Mouse (Mus musculus): ENCODE results near the gene Trim25. TPM values are rescaled to one million over a fixed set of nuclear protein-coding genes. Genes with fewer than 3 reads are reported as not detected.

The Trim25 gene
- polyA plus RNA-seq, 2 experiments = 5.6 to 6.1 TPM

DNA sequence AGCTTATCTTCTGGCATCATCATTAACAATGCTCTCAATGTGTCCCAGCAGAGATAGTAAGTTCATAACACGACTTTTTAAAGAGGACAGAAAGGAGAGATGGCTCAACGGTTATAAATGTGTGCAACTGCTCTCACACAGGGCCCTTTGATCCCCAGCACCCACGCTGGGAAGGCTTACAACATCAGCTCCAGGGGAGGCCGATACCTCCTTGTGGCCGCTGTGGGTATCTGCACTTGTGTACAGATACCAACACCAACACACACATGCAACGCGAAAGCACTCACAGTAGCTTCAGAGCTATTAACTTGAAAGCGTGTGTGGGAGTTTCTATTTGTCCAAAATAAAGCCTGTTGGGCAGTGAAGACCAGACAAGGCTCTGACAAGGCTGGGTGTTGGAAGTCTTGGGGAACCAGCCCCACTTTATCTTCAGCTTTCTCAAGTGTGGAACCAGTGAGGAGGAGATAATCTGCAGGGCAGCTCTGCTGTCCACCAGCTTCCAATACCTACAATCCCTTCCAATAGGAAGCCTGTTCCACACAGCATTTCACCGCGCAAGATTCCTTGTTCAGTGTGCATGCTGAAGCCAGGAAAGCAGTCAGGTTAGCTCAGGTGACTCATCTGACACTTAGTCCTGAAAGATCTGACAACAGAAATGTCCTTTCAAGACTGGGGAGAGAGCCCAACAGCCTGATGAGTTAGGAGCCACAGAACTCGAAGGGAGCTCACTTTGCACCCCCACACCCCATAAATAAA, 59.5 kb downstream of the Trim25 start:
- no peak for TF ChIP-seq POLR2A (IDR thresholded peaks at IDR 0.05; ENCODE audit: borderline replicate concordance, extremely low read depth, insufficient read depth, insufficient read length)
- Histone ChIP-seq H3K9ac (ENCODE audit: low read depth, low read length, severe bottlenecking) (peak overlapping the region; percentile 78; the same call in 1 of the 2 replicates), H3K27me3 (ENCODE audit: control insufficient read depth, insufficient read depth, low read length) (no peaks in the 10 kb centered on the region), H3K36me3 (ENCODE audit: control insufficient read depth, insufficient read depth, low read length) (0 out of 2 replicates have a peak, but pooled peaks cover 7% of the 10 kb centered on the region), H3K27ac (replicated peaks; ENCODE audit: low read depth, low read length) (no peak overlapping the region), H3K4me2 (replicated peaks; ENCODE audit: low read depth, low read length, severe bottlenecking) (peak overlapping the region; percentile 83), H3K4me3 (replicated peaks; ENCODE audit: low read length) (peak overlapping the region; percentile 79), H3K4me1 (ENCODE audit: control insufficient read depth, insufficient read depth, low read length) (peaks cover 15% of the 10 kb centered on the region), H3K9me3 (ENCODE audit: control insufficient read depth, low read length) (no peaks in the 10 kb centered on the region)
- no peak for ATAC-seq (ENCODE audit: low FRiP score, low read depth)
- no peak for DNase-seq (ENCODE audit: low spot score)
- WGBS = 73% methylated on average over 11 of the region's 11 CpGs

DNA sequence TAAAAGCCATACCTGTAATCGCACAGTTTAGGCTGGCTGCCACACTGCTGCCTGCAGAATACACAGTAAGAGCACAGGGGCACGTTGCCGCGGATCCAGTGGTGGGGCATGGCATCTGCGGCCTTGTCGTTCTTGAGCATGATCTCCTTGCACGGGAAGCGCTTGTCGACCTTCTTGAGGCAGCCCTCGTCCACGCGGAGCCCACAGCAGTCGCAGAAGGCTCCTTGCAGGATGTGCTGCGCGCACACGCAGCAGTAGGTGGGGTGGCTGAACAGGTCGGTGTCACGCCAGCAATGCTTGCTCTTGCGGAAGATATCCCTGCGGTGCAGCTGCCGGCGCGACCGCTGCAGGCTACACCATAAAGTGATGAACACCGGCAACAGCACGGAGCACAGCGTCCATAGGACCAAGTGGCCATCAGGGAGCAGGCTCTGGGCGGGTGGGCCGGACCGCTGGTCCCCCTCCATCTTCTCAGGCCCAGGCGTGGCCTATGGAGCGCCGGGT, 60.8 kb downstream of the Trim25 start:
- TF ChIP-seq POLR2A (IDR thresholded peaks at IDR 0.05; ENCODE audit: borderline replicate concordance, extremely low read depth, insufficient read depth, insufficient read length) = no peak
- peak overlapping the region; percentile 78 for H3K9ac ChIP-seq (ENCODE audit: low read depth, low read length, severe bottlenecking)
- H3K9me3 ChIP-seq (ENCODE audit: control insufficient read depth, low read length) = no peaks in the 10 kb centered on the region
- H3K4me2 ChIP-seq (replicated peaks; ENCODE audit: low read depth, low read length, severe bottlenecking) = peak overlapping the region; percentile 83
- H3K36me3 ChIP-seq (ENCODE audit: control insufficient read depth, insufficient read depth, low read length) = no peaks in the 10 kb centered on the region
- H3K4me3 ChIP-seq (replicated peaks; ENCODE audit: low read length) = peak overlapping the region; percentile 79
- WGBS = 0% methylated on average over 32 of the region's 33 CpGs
- DNase-seq (ENCODE audit: low spot score) (no peak), ATAC-seq (ENCODE audit: low FRiP score, low read depth) (no peak; the same call in none of the 2 replicates)
- H3K27ac ChIP-seq (replicated peaks; ENCODE audit: low read depth, low read length) = peak overlapping the region; percentile 61
- no peaks in the 10 kb centered on the region for H3K27me3 ChIP-seq (ENCODE audit: control insufficient read depth, insufficient read depth, low read length)
- peaks cover 15% of the 10 kb centered on the region for H3K4me1 ChIP-seq (ENCODE audit: control insufficient read depth, insufficient read depth, low read length)

DNA sequence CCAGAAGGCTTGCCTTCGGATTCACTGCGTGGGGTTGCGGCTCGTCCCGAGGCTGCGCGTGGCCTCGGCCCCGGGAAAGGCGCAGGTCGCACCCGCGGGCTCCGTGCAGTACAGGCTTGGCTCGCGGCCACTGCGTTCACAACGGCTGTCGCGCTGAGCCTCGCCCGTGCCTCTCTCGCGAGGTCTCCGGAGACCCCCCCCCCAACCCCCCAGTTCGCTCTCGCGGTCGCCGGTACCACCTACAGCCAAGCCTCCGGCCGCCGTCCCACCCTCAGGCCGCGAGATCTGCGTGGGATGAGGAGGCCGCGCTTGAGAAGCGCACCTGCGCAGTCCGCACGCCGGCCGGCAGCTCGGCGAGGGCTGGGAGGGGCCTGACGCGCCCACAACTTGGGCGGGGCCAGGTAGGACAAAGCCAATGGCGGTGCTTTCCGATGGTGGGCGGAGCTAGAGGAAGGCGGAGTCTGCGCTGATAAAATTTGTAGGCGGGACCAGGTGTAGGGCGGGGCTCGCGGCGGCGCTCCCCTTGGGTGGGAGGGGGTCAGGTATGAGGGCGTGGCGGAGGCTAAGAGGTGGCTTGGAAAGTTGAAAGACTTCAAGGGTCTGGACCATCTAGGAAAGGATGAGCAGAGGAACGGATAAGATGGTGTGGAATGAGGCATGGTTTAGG, 61.4 kb downstream of the Trim25 start:
- TF ChIP-seq POLR2A (IDR thresholded peaks at IDR 0.05; ENCODE audit: borderline replicate concordance, extremely low read depth, insufficient read depth, insufficient read length) = 0 out of 2 replicates have a peak, but pooled peaks have one; percentile 45
- peak; percentile 88 for DNase-seq (ENCODE audit: low spot score)
- Histone ChIP-seq H3K4me2 (replicated peaks; ENCODE audit: low read depth, low read length, severe bottlenecking) (peak overlapping the region; percentile 83), H3K36me3 (ENCODE audit: control insufficient read depth, insufficient read depth, low read length) (no peaks in the 10 kb centered on the region), H3K4me1 (ENCODE audit: control insufficient read depth, insufficient read depth, low read length) (peaks cover 15% of the 10 kb centered on the region), H3K4me3 (replicated peaks; ENCODE audit: low read length) (peak overlapping the region; percentile 79), H3K27ac (replicated peaks; ENCODE audit: low read depth, low read length) (peak overlapping the region; percentile 61), H3K27me3 (ENCODE audit: control insufficient read depth, insufficient read depth, low read length) (no peaks in the 10 kb centered on the region), H3K9ac (ENCODE audit: low read depth, low read length, severe bottlenecking) (peak overlapping the region; percentile 78), H3K9me3 (ENCODE audit: control insufficient read depth, low read length) (no peaks in the 10 kb centered on the region)
- 1% methylated on average over 48 of the region's 63 CpGs for WGBS
- ATAC-seq (ENCODE audit: low FRiP score, low read depth) = peak; percentile 95

DNA sequence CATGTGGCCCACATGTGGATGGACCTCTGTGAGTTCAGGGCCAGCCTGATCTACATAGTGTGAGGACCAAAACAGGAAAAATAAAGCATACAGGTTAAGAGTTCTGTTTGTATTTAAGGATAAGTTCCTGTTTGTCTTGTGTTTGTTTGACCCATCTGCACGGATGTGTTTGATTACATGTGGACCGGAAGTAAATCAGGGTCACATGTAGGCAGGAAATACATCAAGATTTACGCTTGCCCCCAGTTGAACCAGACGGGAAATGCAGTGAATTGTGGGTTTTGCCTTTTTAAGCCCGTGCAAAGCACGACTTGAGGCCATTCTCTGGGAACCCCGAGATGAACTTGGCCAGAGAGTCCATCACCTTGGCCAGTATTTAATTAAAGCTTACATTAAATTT, 62.2 kb downstream of the Trim25 start:
- H3K4me3 ChIP-seq (replicated peaks; ENCODE audit: low read length) = no peak overlapping the region
- no peak for TF ChIP-seq POLR2A (IDR thresholded peaks at IDR 0.05; ENCODE audit: borderline replicate concordance, extremely low read depth, insufficient read depth, insufficient read length)
- ATAC-seq (ENCODE audit: low FRiP score, low read depth) (no peak), DNase-seq (ENCODE audit: low spot score) (no peak)
- H3K9me3 ChIP-seq (ENCODE audit: control insufficient read depth, low read length) = no peaks in the 10 kb centered on the region
- no peaks in the 10 kb centered on the region for H3K27me3 ChIP-seq (ENCODE audit: control insufficient read depth, insufficient read depth, low read length)
- H3K4me2 ChIP-seq (replicated peaks; ENCODE audit: low read depth, low read length, severe bottlenecking) = no peak overlapping the region
- peaks cover 15% of the 10 kb centered on the region for H3K4me1 ChIP-seq (ENCODE audit: control insufficient read depth, insufficient read depth, low read length)
- H3K36me3 ChIP-seq (ENCODE audit: control insufficient read depth, insufficient read depth, low read length) = no peaks in the 10 kb centered on the region
- WGBS = 75% methylated on average over 7 of the region's 7 CpGs
- H3K27ac ChIP-seq (replicated peaks; ENCODE audit: low read depth, low read length) = no peak overlapping the region
- H3K9ac ChIP-seq (ENCODE audit: low read depth, low read length, severe bottlenecking) = no peak overlapping the region

DNA sequence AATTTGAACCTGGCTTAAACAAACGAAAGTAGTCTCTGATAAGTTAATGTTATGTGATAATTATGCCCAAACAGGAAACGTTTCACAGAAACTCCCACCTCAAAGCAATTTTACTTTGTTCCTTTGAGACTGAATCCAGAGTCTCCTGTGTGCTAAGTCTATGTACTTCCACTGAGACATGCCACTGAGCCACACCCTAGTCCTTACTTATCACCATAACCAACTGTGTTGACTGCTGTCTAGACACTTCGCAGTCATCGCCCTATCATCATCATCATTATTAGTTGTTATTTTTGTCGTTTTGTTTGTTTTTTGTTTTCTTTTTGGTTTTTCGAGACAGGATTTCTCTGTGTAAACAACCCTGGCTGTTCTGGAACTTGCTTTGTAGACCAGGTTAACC, 65.1 kb downstream of the Trim25 start:
- Histone ChIP-seq H3K4me1 (ENCODE audit: control insufficient read depth, insufficient read depth, low read length) (peaks cover 5% of the 10 kb centered on the region), H3K27ac (replicated peaks; ENCODE audit: low read depth, low read length) (no peak overlapping the region), H3K4me2 (replicated peaks; ENCODE audit: low read depth, low read length, severe bottlenecking) (no peak overlapping the region), H3K9ac (ENCODE audit: low read depth, low read length, severe bottlenecking) (no peak overlapping the region), H3K4me3 (replicated peaks; ENCODE audit: low read length) (no peak overlapping the region), H3K9me3 (ENCODE audit: control insufficient read depth, low read length) (no peaks in the 10 kb centered on the region), H3K27me3 (ENCODE audit: control insufficient read depth, insufficient read depth, low read length) (no peaks in the 10 kb centered on the region), H3K36me3 (ENCODE audit: control insufficient read depth, insufficient read depth, low read length) (no peaks in the 10 kb centered on the region)
- 82% methylated on average over 6 of the region's 6 CpGs for WGBS
- no peak for DNase-seq (ENCODE audit: low spot score)
- ATAC-seq (ENCODE audit: low FRiP score, low read depth) = no peak
- TF ChIP-seq POLR2A (IDR thresholded peaks at IDR 0.05; ENCODE audit: borderline replicate concordance, extremely low read depth, insufficient read depth, insufficient read length) = no peak
